Mouse (Mus musculus) right cerebral cortex, postnatal 14 days (tissue): Measurements from ENCODE around the gene Vmn1r233.

Source experiments
- DNase-seq: peaks from one replicate; pipeline ENCODE4 v3.0.0; 2022

The Vmn1r233 gene

DNA sequence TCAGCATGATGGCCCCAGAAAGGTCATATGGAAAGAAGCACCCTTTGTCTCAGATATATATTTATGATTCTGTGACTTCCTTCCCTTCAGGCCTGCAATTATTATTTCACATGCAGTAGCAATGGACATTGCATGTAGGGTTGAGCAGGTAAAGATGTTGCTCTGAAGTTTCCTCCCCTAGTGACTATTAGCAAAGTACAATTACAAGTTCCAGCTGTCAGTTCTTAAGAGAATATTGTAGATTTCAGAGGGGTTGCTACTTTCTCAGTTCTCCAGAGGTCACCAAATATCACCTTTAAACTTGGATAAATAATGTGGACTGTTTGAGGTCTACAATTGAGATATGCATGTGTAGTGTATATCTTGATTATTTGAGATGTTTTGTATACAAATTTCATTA is at the start of gene Vmn1r233:
TSS of gene Vmn1r233 (minus strand) at position 101 of the 400 bp plus-strand sequence.
- DNase-seq, result no peak

DNA sequence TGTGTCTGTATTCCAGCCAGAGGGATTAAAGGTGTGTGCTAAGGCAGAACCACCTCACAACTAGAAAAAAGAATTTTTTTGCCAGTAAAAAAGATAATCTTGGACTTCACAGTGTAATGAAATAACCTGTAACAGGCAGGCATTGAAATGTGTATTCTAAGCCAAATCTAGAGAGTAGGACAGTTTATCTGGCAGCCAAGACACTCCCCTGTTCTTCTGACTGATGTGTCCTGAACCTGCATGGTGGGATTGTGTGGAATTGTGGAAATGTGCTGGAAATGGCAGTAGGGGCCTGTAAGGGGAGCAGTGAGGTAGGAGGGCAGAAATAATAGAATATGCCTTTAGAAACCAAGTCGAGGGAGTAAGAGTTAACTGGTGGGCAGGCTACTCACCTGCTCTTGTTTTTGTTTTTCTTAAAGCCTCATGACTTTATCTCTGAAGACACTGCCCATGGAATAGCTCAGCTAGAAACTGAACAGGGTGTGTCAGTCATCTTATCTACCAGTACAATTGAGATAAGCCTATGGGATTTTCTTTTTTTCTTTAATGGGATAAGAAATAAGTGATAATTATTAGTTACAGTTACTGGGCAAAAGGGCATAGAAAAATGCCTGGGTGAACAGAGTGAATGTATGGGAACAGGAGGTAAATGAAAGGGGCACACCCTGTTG is 22.3 kb upstream of the Vmn1r233 start:
- DNase-seq, result no peak

DNA sequence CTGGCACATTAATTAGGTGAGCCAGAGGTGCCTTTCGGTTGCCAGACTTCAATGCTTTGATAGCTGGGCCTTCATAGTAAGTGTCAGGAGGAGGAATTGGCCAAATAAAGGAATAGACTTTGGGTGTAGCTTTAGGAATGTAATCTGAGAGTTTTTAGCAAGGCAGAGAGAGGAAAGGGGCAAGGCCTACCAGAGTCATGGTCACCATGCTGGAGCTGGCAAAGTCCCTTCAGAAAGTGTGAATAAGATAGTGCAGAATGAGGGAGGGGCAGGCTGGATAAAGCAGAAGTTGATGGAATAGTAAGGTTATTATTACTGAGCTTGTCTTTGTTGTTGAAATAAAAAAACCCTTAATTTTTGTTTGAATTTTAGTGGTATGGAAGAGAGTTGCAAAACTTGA is 13.5 kb upstream of the Vmn1r233 start:
- DNase-seq, result no peak

DNA sequence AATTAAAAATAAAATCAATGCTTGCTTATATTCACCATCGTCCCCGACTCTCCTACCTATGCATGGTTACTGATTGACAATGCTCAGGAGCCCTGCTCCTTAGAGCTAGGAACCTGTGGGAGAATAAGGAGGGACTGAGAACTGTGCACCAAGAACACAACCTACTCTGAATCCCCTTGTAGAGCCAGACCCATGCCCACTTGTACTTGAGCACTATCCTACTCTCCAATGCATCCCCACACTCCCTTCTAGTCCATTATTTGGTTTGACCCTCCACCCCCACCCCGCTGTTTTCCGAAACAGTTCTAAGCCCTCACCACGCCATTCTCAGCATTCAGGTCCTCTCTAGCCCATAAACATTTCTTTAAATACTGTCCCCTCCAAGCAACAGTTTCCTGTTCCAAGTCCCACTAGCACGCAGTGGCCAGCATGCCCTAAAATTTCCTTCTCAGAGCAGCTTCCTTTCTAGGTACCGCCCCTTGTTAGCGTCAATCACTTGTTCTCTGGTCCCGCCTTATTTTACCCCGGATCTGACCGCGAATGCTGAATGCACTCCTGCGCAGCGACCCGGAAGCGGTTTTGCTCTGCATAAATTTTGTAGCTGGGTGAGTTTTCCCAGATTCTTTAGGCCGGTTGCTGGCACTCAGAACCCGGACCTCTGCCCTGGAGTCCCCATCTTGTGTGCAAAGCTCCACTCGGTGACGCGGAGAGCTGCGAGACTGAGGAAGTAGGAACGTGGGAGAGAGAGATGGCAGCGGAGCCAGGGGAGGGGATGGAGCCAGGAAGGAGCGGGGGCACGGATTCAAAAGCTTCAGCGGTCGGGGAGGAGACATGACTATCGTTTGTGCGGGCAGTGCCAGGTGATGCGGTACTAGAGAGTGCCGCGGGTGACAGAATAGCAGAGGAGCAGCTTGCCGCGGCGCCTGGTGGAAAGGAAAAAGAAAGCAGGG is 12.4 kb upstream of the Vmn1r233 start, which contains the start of gene Zfp160:
TSS of gene Zfp160 (plus strand) at position 522 of the 950 bp plus-strand sequence.
- peak; percentile 78 for DNase-seq

DNA sequence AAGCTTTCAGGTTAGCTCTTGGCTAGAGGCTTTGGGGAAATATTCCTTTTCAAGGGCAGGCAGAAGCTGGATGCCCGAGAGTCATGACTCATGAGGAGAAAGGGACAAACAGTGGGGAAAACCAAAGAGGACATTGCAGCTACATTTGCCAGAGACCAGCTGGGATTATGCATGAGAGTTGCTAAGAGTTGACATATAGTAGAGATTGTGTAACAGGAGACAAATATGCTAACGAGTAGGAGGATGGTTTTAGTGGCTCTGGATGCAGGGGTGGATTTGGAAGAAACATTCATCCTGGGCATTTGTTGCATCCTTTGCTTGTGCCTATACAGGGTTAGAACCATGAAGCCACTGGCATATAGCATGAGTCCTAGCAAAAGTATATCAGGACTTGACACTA is 2.5 kb downstream of the Vmn1r233 start:
- DNase-seq, result no peak

DNA sequence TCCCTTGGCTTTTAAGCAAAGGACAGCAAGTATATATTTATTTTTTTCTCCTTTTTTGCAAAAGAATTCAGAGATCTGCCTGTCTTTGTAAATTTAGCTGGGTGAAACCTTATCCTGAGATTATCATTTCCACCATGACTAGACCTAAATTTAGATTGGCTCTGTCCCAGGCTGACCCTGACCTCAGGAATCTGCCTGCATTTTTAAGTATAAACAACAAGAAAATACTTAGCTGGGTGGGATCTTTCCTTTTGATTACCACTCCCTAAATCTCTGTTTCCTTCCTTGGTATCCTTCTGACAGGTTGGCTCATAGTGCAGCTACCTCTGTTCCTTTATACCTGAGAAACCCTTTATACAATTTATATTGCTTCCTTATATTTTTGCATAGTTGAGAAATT is 29.6 kb downstream of the Vmn1r233 start:
- no peak for DNase-seq

DNA sequence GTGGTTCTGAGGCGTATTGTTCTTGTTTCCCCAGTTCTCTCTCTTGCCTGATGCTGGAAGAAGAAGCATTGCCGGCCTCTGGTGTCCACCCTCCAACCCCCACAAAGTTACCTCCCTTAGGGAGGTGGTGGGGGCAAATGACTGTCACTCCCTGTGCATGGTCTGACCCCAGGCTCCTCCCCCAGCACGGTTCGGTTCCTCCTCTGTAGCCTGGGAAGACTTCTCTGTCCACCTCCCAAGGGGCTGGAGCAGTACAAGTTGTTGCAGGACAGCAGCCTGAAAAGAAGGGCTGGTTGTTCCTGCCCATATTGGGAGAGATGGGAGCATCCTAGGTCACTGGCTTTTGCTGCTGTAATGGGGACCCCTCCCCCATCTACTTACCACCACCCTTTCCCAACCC is 30.8 kb downstream of the Vmn1r233 start:
- DNase-seq, result no peak

DNA sequence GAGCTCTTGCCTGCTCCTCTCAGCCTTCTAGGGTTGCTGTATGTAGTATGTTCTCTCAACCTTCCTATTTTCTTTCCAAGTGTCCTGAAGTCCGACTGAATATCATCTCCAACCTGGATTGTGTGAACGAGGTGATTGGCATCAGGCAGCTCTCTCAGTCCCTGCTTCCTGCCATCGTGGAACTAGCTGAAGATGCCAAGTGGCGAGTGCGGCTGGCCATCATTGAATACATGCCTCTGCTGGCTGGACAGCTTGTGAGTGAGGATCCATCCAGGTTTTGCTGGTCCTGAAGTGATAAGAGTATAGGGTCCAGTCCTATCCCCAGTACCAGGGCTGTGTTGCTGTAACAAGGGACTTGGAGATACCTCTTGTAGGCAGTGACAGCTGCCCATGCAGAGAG is 35.9 kb downstream of the Vmn1r233 start:
- no peak for DNase-seq

DNA sequence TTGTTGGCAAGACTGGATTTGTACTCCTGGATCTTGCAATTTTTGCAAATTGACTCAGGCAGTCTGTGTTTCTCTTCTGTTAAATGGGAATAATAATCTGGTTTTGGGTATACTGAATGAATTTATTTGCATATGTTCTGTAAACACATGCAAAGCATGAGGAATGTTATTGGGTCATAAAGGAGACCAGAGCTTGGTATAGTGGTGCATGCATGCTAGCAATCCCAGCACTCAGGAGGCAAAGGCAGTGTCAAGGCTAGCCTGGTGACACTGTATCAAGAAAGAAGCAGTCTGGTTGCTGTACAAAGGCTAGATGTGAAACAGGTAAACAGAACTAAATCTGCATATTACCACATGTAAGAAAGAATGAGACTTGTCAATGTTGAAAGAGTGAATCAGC is 49.6 kb downstream of the Vmn1r233 start:
- no peak for DNase-seq

DNA sequence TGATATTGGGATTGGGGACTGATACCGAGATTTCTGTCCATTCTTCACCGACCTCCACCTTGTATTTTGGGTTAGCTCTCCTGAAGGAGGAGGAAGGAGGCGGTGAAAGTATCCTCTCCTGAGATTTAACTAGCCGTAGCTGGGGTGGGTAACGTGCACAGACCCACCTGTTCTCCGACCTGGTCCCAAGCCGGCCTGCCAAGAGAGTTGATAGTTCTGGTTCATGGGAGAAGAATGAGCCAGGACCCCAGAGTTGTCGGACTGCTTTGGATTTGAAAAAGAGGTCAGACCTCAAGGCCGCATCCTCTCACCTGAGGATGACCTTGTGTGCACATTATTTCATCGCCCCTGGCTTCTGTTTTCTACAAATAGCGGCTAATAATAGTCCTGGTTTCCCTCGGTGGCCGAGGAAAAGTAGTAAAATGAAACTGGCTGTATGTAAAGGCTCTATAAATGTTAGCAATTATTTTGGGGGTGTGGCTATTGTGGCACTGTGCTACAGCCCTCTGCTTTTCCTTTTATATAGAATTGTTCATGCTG is 50.2 kb downstream of the Vmn1r233 start:
- peak; percentile 8 for DNase-seq

DNA sequence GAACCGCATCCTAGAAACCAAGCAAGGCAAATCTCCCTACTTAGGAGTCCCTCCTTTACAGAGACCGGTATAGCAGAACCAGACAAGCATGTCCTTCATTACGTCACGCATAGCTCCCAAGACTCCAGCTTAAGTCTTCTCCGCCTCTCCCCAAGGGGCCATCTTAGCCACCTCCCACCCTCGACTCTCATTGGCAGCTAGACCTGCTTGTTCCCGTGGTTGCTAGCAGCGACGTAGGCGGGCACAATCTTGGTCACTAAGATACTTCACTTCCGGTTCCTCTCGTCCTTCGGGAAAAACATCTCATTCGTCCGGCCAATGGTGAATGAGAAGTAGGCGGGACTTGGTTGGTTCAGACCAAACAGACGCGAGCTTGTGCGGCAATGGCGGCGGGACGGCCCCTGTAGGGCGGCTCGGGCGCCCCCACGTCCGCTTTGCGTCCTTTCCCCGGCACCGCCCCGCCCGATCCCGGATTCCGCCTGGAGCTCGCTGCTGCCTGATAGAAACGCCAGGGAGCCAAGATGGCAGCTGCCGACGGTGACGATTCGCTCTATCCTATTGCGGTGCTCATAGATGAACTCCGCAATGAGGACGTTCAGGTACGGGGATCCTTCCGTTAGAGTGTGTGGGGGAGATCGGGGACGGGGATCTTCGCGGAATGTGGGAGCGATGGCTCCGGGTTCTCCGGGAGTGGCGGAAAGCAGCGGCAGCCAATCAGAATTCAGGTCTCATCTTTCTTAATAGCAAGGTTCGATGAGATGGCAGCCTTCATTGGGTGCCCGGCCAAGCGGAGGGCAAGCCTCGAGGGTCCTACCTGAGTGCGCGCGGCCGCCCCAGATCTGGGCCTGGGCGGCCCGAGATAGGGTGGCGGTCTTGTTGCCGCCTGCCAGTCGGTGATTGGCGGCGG is 51.0 kb downstream of the Vmn1r233 start, which contains the start of gene Ppp2r1a:
TSS of gene Ppp2r1a (plus strand) at position 327 of the 907 bp plus-strand sequence.
- peak; percentile 97 for DNase-seq

DNA sequence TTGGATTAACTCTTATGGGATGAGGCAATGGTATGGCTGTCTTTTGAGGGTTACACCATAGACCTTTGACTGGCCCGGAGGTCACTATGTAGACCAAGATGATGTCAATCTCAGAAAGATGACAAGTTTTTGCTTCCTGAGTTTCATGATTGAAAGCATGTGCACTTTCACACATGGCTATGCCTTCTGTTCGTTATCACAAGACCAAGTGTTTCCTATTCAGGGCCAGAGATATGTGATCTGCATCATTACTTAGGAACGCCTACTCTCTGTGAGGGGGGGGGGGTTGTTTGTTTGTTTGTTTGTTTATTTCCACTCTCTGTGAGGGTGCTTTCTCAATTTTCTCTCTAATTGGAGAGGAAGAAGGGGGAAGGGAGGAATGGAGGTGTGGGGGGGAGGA is 52.0 kb downstream of the Vmn1r233 start:
- no peak for DNase-seq
